Mouse (Mus musculus): Measurements from ENCODE around the gene Sap18b. TPM values are rescaled to one million over a fixed set of nuclear protein-coding genes. Genes with fewer than 3 reads are reported as not detected.
A peak's percentile ranks its signal among the peaks of the same experiment; 100 is the strongest.
"Not testable (repeated sequence)": the region's sequence is repeated elsewhere in the genome, so short reads cannot be mapped to it uniquely, and the experiment has no call there.

Gene Sap18b
- polyA plus RNA-seq, 1 experiment, result 30.9 TPM

DNA sequence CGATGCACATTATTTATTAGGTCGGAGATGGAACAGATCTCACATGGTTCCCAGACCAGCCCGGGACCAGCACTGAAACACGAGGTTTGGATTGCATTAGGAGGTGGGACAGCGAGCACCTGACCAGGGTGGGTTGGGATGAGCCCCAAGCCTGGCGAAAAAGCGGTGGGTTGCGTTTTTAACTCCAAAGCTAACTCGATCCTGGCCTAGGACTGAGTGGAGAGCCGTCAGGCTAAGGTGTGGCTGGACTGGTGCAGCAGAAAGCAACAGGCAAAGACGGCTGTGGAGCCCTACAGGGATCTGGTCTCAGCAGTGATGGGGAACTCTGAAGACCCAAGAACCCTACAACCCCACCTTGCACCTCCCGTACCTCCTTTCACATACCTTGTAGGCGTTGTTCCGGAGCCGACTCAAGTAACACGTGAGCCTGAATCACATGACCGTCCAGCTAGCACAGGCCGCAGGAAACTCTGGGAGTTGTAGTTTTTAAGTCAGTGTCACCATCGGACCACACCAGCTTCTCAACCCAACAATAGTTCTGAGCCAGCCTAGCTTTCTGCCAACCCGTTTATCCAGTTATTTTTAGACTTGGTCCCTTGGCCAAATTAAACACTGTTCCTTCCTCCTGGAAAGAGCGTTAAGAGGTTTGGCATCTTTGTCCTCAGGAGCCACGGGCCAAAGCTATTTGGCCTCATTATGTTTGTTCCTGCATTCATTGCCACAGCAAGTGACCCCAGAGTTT lies 28.1 kb downstream of the Sap18b start, which contains the start of gene Slc38a7:
TSS of gene Slc38a7 (minus strand) at position 438 of the 742 bp plus-strand sequence.
- H3K4me3 ChIP-seq (ENCODE audit: control insufficient read depth, insufficient read depth, low read length), result peak within 1 kb of the TSS; percentile 80
- no peak within 1 kb of the TSS for H3K27ac ChIP-seq (ENCODE audit: control insufficient read depth, insufficient read depth, low read length)
- peaks cover 10% of the 10 kb centered on the region for H3K4me1 ChIP-seq (replicated peaks; ENCODE audit: control insufficient read depth, insufficient read depth, low read length)
- DNase-seq, result peak; percentile 69
- no peak for TF ChIP-seq POLR2A (IDR thresholded peaks at IDR 0.05; ENCODE audit: control insufficient read depth, extremely low read depth, insufficient read depth, low read length, poor library complexity)
- no peak for TF ChIP-seq CTCF (IDR thresholded peaks at IDR 0.05; ENCODE audit: borderline replicate concordance, control insufficient read depth, extremely low read depth, insufficient read depth, low read length, poor library complexity)
- H3K27me3 ChIP-seq (ENCODE audit: control insufficient read depth, insufficient read depth, low read length), result no peaks in the 10 kb centered on the region
- no peaks in the 10 kb centered on the region for H3K36me3 ChIP-seq (ENCODE audit: control insufficient read depth, insufficient read depth, low read length)
- 19% methylated on average over 22 of the region's 22 CpGs for WGBS

DNA sequence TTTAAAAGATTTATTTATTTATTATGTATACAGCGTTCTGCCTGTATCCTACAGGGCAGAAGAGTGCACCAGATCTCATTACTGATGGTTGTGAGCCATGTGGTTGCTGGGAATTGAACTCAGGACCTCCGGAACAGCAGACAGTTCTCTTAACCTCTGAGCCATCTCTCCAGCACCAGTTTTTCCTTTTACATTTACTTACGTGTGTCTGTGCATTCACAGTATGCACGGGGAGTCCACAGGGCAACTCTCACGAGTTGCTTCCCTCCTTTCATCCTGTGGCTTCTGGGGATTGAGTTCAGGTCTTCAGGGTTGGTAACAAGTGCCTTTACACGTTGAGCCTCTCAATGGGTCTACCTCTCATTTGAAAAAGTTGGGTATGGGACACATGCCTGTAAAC lies 29.0 kb downstream of the Sap18b start:
- Histone ChIP-seq H3K36me3 (ENCODE audit: control insufficient read depth, insufficient read depth, low read length) (no peaks in the 10 kb centered on the region), H3K4me3 (ENCODE audit: control insufficient read depth, insufficient read depth, low read length) (no peak overlapping the region), H3K27ac (ENCODE audit: control insufficient read depth, insufficient read depth, low read length) (no peak overlapping the region), H3K27me3 (ENCODE audit: control insufficient read depth, insufficient read depth, low read length) (no peaks in the 10 kb centered on the region), H3K4me1 (replicated peaks; ENCODE audit: control insufficient read depth, insufficient read depth, low read length) (peaks cover 10% of the 10 kb centered on the region)
- no peak for TF ChIP-seq POLR2A (IDR thresholded peaks at IDR 0.05; ENCODE audit: control insufficient read depth, extremely low read depth, insufficient read depth, low read length, poor library complexity)
- TF ChIP-seq CTCF (IDR thresholded peaks at IDR 0.05; ENCODE audit: borderline replicate concordance, control insufficient read depth, extremely low read depth, insufficient read depth, low read length, poor library complexity), result no peak
- WGBS, result 92% methylated on average over 6 of the region's 6 CpGs
- DNase-seq, result no peak

DNA sequence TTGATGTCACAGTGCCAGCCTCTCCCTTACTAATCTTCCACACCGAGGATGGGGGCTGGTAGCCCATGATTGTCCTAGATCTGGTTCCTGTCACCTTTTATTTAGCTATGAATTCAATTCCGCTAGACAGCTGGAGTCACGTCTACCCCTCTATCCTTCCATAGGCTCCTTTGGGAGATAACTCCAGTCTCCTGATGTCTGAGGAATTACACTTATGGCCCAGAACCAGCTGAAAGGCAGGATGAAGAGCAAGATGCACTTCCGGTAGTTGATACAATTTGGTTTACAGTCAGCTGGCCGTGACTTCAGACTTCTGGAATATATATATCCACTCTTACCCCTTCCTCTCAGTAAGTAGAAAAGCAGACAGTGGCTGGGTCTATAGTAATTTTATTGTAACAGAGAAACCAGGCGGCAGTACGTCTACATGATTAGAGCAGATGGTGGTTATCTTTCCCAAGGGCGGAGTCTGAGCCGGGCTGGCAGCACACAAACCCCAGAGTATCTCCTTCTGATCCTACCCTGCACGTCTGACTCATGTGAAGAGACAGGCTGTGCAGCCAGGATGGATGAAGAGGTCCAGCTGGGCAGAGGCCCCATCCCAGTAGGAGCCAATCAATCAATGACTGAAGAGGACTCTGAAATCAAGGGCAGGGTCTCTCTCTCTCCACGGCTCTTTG lies 38.8 kb downstream of the Sap18b start:
- 97% methylated on average over 11 of the region's 11 CpGs for WGBS
- H3K27ac ChIP-seq (ENCODE audit: control insufficient read depth, insufficient read depth, low read length); H3K4me1 ChIP-seq (replicated peaks; ENCODE audit: control insufficient read depth, insufficient read depth, low read length): not testable (repeated sequence)

DNA sequence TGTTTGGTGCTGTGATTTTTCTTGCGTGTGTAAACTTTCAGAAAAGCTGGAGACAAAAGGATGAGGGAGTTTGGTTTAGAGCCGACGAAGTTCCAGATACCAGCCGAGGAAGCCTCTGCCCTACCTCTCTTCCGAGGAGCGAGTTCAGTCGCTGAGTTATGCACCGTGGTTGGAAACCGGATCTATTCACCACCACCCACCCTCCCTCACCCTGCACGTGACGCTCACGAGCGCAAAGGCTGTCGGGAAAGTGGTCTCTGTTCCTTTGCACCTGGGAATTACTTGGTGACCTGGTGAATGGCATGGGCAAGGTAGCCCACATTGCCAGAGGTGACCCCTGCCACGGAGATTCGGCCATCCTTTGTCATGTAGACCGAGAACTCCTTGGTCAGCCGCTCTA lies 39.7 kb downstream of the Sap18b start:
- H3K27me3 ChIP-seq (ENCODE audit: control insufficient read depth, insufficient read depth, low read length); H3K4me1 ChIP-seq (replicated peaks; ENCODE audit: control insufficient read depth, insufficient read depth, low read length); H3K4me3 ChIP-seq (ENCODE audit: control insufficient read depth, insufficient read depth, low read length); DNase-seq; H3K27ac ChIP-seq (ENCODE audit: control insufficient read depth, insufficient read depth, low read length): not testable (repeated sequence)
- peaks cover 19% of the 10 kb centered on the region for H3K36me3 ChIP-seq (ENCODE audit: control insufficient read depth, insufficient read depth, low read length)
- 96% methylated on average over 18 of the region's 18 CpGs for WGBS

More for the DNA sequence above, 38.8 kb downstream of the Sap18b start:
- not testable (repeated sequence) for H3K27me3 ChIP-seq (ENCODE audit: control insufficient read depth, insufficient read depth, low read length); H3K4me3 ChIP-seq (ENCODE audit: control insufficient read depth, insufficient read depth, low read length); DNase-seq
- H3K36me3 ChIP-seq (ENCODE audit: control insufficient read depth, insufficient read depth, low read length), result peaks cover 11% of the 10 kb centered on the region; the same call in 1 of the 2 replicates

DNA sequence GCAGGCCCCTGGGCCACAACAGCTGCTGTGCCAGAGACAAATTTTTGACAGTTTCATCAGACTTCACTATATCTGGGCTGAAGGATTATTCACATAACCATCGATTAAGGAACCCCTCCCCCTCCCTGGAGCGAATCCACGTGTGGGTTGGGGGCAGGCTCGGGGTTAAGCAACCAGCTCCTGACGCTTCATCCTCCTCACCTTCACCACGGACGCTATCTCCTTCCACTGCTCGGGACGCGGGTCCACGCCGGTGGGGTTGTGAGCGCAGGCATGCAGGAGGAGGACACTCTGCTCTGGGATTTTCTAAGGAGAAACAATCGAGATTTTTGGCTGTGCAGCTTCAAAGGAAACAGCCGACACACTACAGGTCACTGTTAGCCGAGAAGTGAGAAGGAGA lies 46.5 kb downstream of the Sap18b start:
- Histone ChIP-seq H3K36me3 (ENCODE audit: control insufficient read depth, insufficient read depth, low read length) (peaks cover 55% of the 10 kb centered on the region), H3K4me1 (replicated peaks; ENCODE audit: control insufficient read depth, insufficient read depth, low read length) (no peaks in the 10 kb centered on the region), H3K27ac (ENCODE audit: control insufficient read depth, insufficient read depth, low read length) (no peak overlapping the region), H3K4me3 (ENCODE audit: control insufficient read depth, insufficient read depth, low read length) (no peak overlapping the region), H3K27me3 (ENCODE audit: control insufficient read depth, insufficient read depth, low read length) (no peaks in the 10 kb centered on the region)
- WGBS, result 95% methylated on average over 16 of the region's 16 CpGs
- no peak for DNase-seq
- TF ChIP-seq POLR2A (IDR thresholded peaks at IDR 0.05; ENCODE audit: control insufficient read depth, extremely low read depth, insufficient read depth, low read length, poor library complexity) (no peak), CTCF (IDR thresholded peaks at IDR 0.05; ENCODE audit: borderline replicate concordance, control insufficient read depth, extremely low read depth, insufficient read depth, low read length, poor library complexity) (no peak)

DNA sequence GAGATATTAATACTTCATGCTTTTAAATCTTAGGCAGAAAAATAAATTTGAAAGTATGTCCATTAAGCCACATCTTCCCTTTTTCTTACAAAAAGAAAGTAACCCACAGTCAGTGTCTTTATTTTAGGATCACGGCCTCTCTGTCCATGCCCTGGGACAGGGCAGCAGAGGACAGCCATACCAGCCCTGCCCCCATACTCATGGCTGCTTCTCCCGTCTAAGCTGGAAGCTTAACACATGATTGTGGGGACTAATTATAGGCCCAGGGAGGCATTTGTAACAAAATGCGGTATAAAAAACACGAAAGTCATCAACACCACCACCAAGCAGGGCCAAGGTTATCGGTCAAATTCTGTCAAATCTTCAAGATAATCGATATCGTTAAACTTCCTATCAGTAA lies 50.1 kb downstream of the Sap18b start:
- TF ChIP-seq CTCF (IDR thresholded peaks at IDR 0.05; ENCODE audit: borderline replicate concordance, control insufficient read depth, extremely low read depth, insufficient read depth, low read length, poor library complexity), result no peak
- no peak for TF ChIP-seq POLR2A (IDR thresholded peaks at IDR 0.05; ENCODE audit: control insufficient read depth, extremely low read depth, insufficient read depth, low read length, poor library complexity)

More for the DNA sequence above, 50.1 kb downstream of the Sap18b start:
- WGBS, result 98% methylated on average over 7 of the region's 7 CpGs
- peaks cover 45% of the 10 kb centered on the region for H3K36me3 ChIP-seq (ENCODE audit: control insufficient read depth, insufficient read depth, low read length)
- no peaks in the 10 kb centered on the region for H3K27me3 ChIP-seq (ENCODE audit: control insufficient read depth, insufficient read depth, low read length)
- no peak overlapping the region for H3K4me3 ChIP-seq (ENCODE audit: control insufficient read depth, insufficient read depth, low read length)
- no peak for DNase-seq
- H3K4me1 ChIP-seq (replicated peaks; ENCODE audit: control insufficient read depth, insufficient read depth, low read length), result peaks cover 4% of the 10 kb centered on the region
- no peak overlapping the region for H3K27ac ChIP-seq (ENCODE audit: control insufficient read depth, insufficient read depth, low read length)

Other genes starting within 250 kb of the Sap18b start
- 0.07 TPM in 1 of 2 replicates, not detected in the other for gene Prss54, start 249.0 kb upstream of the Sap18b start, polyA plus RNA-seq (2012; rRNA removed)
- gene Gins3, start 191.9 kb upstream of the Sap18b start, polyA plus RNA-seq (2012; rRNA removed), result 7.2 and 9.3 TPM in 2 replicates
- gene Ndrg4, start 148.4 kb upstream of the Sap18b start, polyA plus RNA-seq (2012; rRNA removed), result 7.4 and 28.3 TPM in 2 replicates
- 12.5 and 13.5 TPM in 2 replicates for gene Setd6, start 109.5 kb upstream of the Sap18b start, polyA plus RNA-seq (2012; rRNA removed)
- 229 and 247 TPM in 2 replicates for gene Cnot1, start 17.9 kb upstream of the Sap18b start, polyA plus RNA-seq (2012; rRNA removed)
- gene Slc38a7, start 28.2 kb downstream of the Sap18b start, polyA plus RNA-seq (2012; rRNA removed), result 21.9 and 26.8 TPM in 2 replicates
- gene Got2, start 63.2 kb downstream of the Sap18b start, polyA plus RNA-seq (2012; rRNA removed), result 87.6 and 97.7 TPM in 2 replicates